7 mouse cellular contexts compared by ENCODE assay signal in the genomic region with DNA sequence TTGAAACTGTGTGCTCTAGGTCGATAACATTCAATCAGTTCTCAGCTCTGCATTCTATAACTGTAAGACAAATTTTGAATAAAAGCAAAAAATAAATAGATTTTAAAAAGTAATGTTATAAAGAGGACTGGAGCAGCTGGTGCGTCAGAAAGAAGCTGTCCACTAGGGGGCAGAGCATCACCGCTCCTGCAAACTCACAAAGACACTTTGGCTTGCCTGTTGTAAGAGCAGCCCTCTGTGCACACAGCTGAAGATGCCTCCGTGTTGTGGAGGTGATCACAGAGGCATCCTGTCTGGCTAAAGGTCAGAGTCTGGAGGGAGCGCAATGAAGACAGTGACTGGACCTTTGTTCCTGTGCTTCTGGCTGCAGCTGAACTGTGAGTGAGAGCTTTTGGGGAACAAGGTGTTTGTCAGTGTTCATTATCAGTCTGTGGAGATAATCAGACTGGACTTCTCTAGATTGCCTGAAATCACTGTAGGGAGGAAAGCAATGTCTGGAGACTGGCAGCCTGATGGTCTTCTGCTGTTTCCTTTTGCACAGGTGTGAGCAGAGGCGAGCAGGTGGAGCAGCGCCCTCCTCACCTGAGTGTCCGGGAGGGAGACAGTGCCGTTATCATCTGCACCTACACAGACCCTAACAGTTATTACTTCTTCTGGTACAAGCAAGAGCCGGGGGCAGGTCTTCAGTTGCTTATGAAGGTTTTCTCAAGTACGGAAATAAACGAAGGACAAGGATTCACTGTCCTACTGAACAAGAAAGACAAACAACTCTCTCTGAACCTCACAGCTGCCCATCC.
DNase-seq lines count a peak whose midpoint lies in the region; ATAC-seq lines count a peak whose summit lies in the region.
"Not testable (repeated sequence)": the region's sequence is repeated elsewhere in the genome, so short reads cannot be mapped to it uniquely, and the experiment has no call there.

No protein-coding gene starts in this region.

- WGBS in forebrain, embryonic 16.5 days: no CpG with 5 or more reads among the region's 12 CpGs
- no CpG with 5 or more reads among the region's 12 CpGs for WGBS in hindbrain, embryonic 11.5 days
- WGBS in hindbrain, embryonic 16.5 days: no CpG with 5 or more reads among the region's 12 CpGs
- WGBS in midbrain, embryonic 15.5 days: no CpG with 5 or more reads among the region's 12 CpGs
- no CpG with 5 or more reads among the region's 12 CpGs for WGBS in neural tube, embryonic 13.5 days

- H3K27ac ChIP-seq in forebrain, embryonic 16.5 days (ENCODE audit: low read length); hindbrain, embryonic 11.5 days (ENCODE audit: low read depth, low read length); hindbrain, embryonic 16.5 days (ENCODE audit: low read depth, low read length); midbrain, embryonic 15.5 days; neural tube, embryonic 13.5 days (replicated peaks): not testable (repeated sequence)

- not testable (repeated sequence) for DNase-seq in hindbrain, embryonic 11.5 days (ENCODE audit: low spot score)

- not testable (repeated sequence) for H3K36me3 ChIP-seq in forebrain, embryonic 16.5 days (ENCODE audit: control insufficient read depth, insufficient read depth); hindbrain, embryonic 11.5 days (ENCODE audit: control insufficient read depth, insufficient read depth, low read length); hindbrain, embryonic 16.5 days (ENCODE audit: control insufficient read depth, insufficient read depth, low read length); midbrain, embryonic 15.5 days (replicated peaks); neural tube, embryonic 13.5 days

- peak; percentile 95 for ATAC-seq in common myeloid progenitor, adult 5-6 weeks (replicated peaks; ENCODE audit: low read depth, poor library complexity, severe bottlenecking)
- ATAC-seq in forebrain, embryonic 16.5 days: peak; percentile 85
- peak; percentile 69; the same call in 1 of the 2 replicates for ATAC-seq in hindbrain, embryonic 11.5 days (ENCODE audit: low FRiP score)
- ATAC-seq in hindbrain, embryonic 16.5 days: peak; percentile 94
- peak; percentile 95 for ATAC-seq in megakaryocyte-erythroid progenitor cell, adult 5-6 weeks (replicated peaks; ENCODE audit: low FRiP score, low TSS enrichment, poor library complexity, severe bottlenecking)
- peak; percentile 95 for ATAC-seq in midbrain, embryonic 15.5 days (replicated peaks)
- ATAC-seq in neural tube, embryonic 13.5 days (ENCODE audit: low read depth): peak; percentile 80

- not testable (repeated sequence) for H3K9me3 ChIP-seq in forebrain, embryonic 16.5 days (ENCODE audit: control insufficient read depth, low read length); hindbrain, embryonic 11.5 days (ENCODE audit: control insufficient read depth, low read length); hindbrain, embryonic 16.5 days (ENCODE audit: control insufficient read depth, low read length); midbrain, embryonic 15.5 days; neural tube, embryonic 13.5 days

- not testable (repeated sequence) for H3K4me2 ChIP-seq in forebrain, embryonic 16.5 days (ENCODE audit: low read length); hindbrain, embryonic 11.5 days (replicated peaks; ENCODE audit: low read depth, low read length); hindbrain, embryonic 16.5 days (ENCODE audit: low read length); midbrain, embryonic 15.5 days; neural tube, embryonic 13.5 days

- H3K27me3 ChIP-seq in forebrain, embryonic 16.5 days (replicated peaks; ENCODE audit: control insufficient read depth, insufficient read depth, low read length); hindbrain, embryonic 11.5 days (ENCODE audit: control insufficient read depth, insufficient read depth, low read length); hindbrain, embryonic 16.5 days (replicated peaks; ENCODE audit: control insufficient read depth, insufficient read depth, low read length); midbrain, embryonic 15.5 days (replicated peaks); neural tube, embryonic 13.5 days: not testable (repeated sequence)

- H3K9ac ChIP-seq in forebrain, embryonic 16.5 days (replicated peaks; ENCODE audit: low read depth, low read length); hindbrain, embryonic 11.5 days (ENCODE audit: low read depth, low read length); hindbrain, embryonic 16.5 days (ENCODE audit: low read depth, low read length); midbrain, embryonic 15.5 days; neural tube, embryonic 13.5 days: not testable (repeated sequence)

- not testable (repeated sequence) for H3K4me3 ChIP-seq in forebrain, embryonic 16.5 days (replicated peaks; ENCODE audit: low read length); hindbrain, embryonic 11.5 days (ENCODE audit: low read depth, low read length); hindbrain, embryonic 16.5 days (ENCODE audit: low read length); midbrain, embryonic 15.5 days; neural tube, embryonic 13.5 days

- not testable (repeated sequence) for H3K4me1 ChIP-seq in forebrain, embryonic 16.5 days (replicated peaks; ENCODE audit: control insufficient read depth, insufficient read depth, low read length); hindbrain, embryonic 11.5 days (replicated peaks; ENCODE audit: control insufficient read depth, insufficient read depth, low read length); hindbrain, embryonic 16.5 days (ENCODE audit: control insufficient read depth, insufficient read depth, low read depth, low read length); midbrain, embryonic 15.5 days; neural tube, embryonic 13.5 days (replicated peaks)
